8 mouse cellular contexts compared by ENCODE assay signal in the genomic region with DNA sequence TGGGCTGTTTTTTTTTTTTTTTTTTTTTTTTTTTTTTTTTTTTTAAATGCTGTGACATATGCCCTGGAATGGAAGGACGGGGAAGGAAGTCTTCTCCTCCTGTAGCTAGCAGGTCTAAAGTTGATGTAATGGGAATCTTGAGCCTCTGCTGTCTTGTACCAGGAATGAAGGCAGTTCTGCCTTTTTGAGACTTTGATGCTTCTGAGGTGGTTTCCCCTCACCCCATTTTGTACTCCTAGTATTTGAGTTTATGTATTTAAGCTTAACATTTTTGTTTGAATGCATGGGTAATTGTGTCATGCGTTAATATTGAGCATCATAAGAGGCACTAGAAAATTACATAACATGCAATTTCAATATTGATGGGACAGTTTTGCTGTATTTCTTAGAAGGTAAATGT. TPM values are rescaled to one million over a fixed set of nuclear protein-coding genes. Genes with fewer than 3 reads are reported as not detected.
DNase-seq lines count a peak whose midpoint lies in the region; ATAC-seq lines count a peak whose summit lies in the region.
"Had no signal": no experiment of that assay in that cellular context is flagged by ENCODE, and none has a peak within 500 bp of the region (broad histone marks: within the 10 kb centered on the region; RNA-seq: fewer than 3 reads in every experiment).

No protein-coding gene starts in this region.

- H3K4me3 ChIP-seq in kidney, embryonic 16.5 days (ENCODE audit: low read length): peak overlapping the region; percentile 27; the same call in 1 of the 2 replicates
- H3K4me3 ChIP-seq in embryonic facial prominence, embryonic 14.5 days (ENCODE audit: low read depth, low read length): peak overlapping the region; percentile 19
- H3K4me3 ChIP-seq in hindbrain, embryonic 13.5 days: peak overlapping the region; percentile 14; the same call in 1 of the 2 replicates
- H3K4me3 ChIP-seq in midbrain, embryonic 15.5 days: 0 out of 2 replicates have a peak overlapping the region, but pooled peaks have one; percentile 8

- peaks cover 21% of the 10 kb centered on the region for H3K36me3 ChIP-seq in kidney, embryonic 16.5 days (ENCODE audit: insufficient read depth, low read length)
- H3K36me3 ChIP-seq in embryonic facial prominence, embryonic 14.5 days (ENCODE audit: control insufficient read depth, insufficient read depth, low read length): peaks cover 34% of the 10 kb centered on the region
- H3K36me3 ChIP-seq in hindbrain, embryonic 13.5 days: peaks cover 20% of the 10 kb centered on the region
- peaks cover 2% of the 10 kb centered on the region; the same call in 1 of the 2 replicates for H3K36me3 ChIP-seq in midbrain, embryonic 15.5 days (replicated peaks)

- H3K9ac ChIP-seq in kidney, embryonic 16.5 days (replicated peaks; ENCODE audit: low read length): no peak overlapping the region
- H3K9ac ChIP-seq in embryonic facial prominence, embryonic 14.5 days (ENCODE audit: low read depth, low read length): no peak overlapping the region
- no peak overlapping the region for H3K9ac ChIP-seq in hindbrain, embryonic 13.5 days
- no peak overlapping the region for H3K9ac ChIP-seq in midbrain, embryonic 15.5 days

- DNase-seq in kidney, adult 8-10 months: no peak
- DNase-seq in embryonic facial prominence, embryonic 14.5 days (ENCODE audit: low spot score): no peak
- DNase-seq in cerebellum, postnatal 10 days: no peak
- DNase-seq in urinary bladder, postnatal 14 days (ENCODE audit: low spot score): no peak
- DNase-seq: cerebellum, adult 18-20 months had no signal

- H3K9me3 ChIP-seq in kidney, embryonic 16.5 days (ENCODE audit: low read length): peaks cover 3% of the 10 kb centered on the region; the same call in 1 of the 2 replicates
- peaks cover 15% of the 10 kb centered on the region; the same call in 1 of the 2 replicates for H3K9me3 ChIP-seq in embryonic facial prominence, embryonic 14.5 days (ENCODE audit: control insufficient read depth, low read length)
- H3K9me3 ChIP-seq in hindbrain, embryonic 13.5 days: 0 out of 2 replicates have a peak, but pooled peaks cover 4% of the 10 kb centered on the region
- no peaks in the 10 kb centered on the region for H3K9me3 ChIP-seq in midbrain, embryonic 15.5 days

- peaks cover 7% of the 10 kb centered on the region; the same call in 1 of the 2 replicates for H3K4me1 ChIP-seq in kidney, embryonic 16.5 days (ENCODE audit: insufficient read depth, low read length)
- no peaks in the 10 kb centered on the region; the same call in 1 of the 2 replicates for H3K4me1 ChIP-seq in embryonic facial prominence, embryonic 14.5 days (ENCODE audit: control insufficient read depth, insufficient read depth, low read length)
- peaks cover 7% of the 10 kb centered on the region for H3K4me1 ChIP-seq in hindbrain, embryonic 13.5 days (replicated peaks)
- H3K4me1 ChIP-seq in midbrain, embryonic 15.5 days: peaks cover 4% of the 10 kb centered on the region; the same call in 1 of the 2 replicates

- no peak for ATAC-seq in kidney, embryonic 16.5 days (ENCODE audit: low FRiP score, low TSS enrichment)
- ATAC-seq in embryonic facial prominence, embryonic 14.5 days (ENCODE audit: low read depth): no peak
- ATAC-seq in hindbrain, embryonic 13.5 days (ENCODE audit: low FRiP score): no peak
- ATAC-seq in midbrain, embryonic 15.5 days (replicated peaks): no peak

- H3K4me2 ChIP-seq in kidney, embryonic 16.5 days (replicated peaks; ENCODE audit: low read depth, low read length): peak overlapping the region; percentile 44
- H3K4me2 ChIP-seq in embryonic facial prominence, embryonic 14.5 days (ENCODE audit: low read depth, low read length): peak overlapping the region; percentile 41; the same call in 1 of the 2 replicates
- peak overlapping the region; percentile 40 for H3K4me2 ChIP-seq in hindbrain, embryonic 13.5 days
- H3K4me2 ChIP-seq in midbrain, embryonic 15.5 days: peak overlapping the region; percentile 30; the same call in 1 of the 2 replicates

- no peaks in the 10 kb centered on the region for H3K27me3 ChIP-seq in kidney, embryonic 16.5 days (ENCODE audit: insufficient read depth, low read length)
- H3K27me3 ChIP-seq in embryonic facial prominence, embryonic 14.5 days (replicated peaks; ENCODE audit: control insufficient read depth, insufficient read depth, low read length): no peaks in the 10 kb centered on the region
- H3K27me3 ChIP-seq in hindbrain, embryonic 13.5 days: no peaks in the 10 kb centered on the region
- H3K27me3 ChIP-seq in midbrain, embryonic 15.5 days (replicated peaks): no peaks in the 10 kb centered on the region

- no peak overlapping the region for H3K27ac ChIP-seq in kidney, embryonic 16.5 days (ENCODE audit: low read length)
- no peak overlapping the region for H3K27ac ChIP-seq in embryonic facial prominence, embryonic 14.5 days (replicated peaks; ENCODE audit: low read depth, low read length)
- no peak overlapping the region for H3K27ac ChIP-seq in hindbrain, embryonic 13.5 days
- H3K27ac ChIP-seq in midbrain, embryonic 15.5 days: no peak overlapping the region

- WGBS in kidney, embryonic 16.5 days: 64% methylated on average over 2 of the region's 2 CpGs
- 72% methylated on average over 2 of the region's 2 CpGs for WGBS in embryonic facial prominence, embryonic 14.5 days
- WGBS in hindbrain, embryonic 13.5 days: 72% methylated on average over 2 of the region's 2 CpGs
- 66% methylated on average over 2 of the region's 2 CpGs for WGBS in midbrain, embryonic 15.5 days

RNA-seq across cellular contexts. Expression of a gene that starts 14.4 kb away (rescaled TPM):
- 38.0 and 41.0 TPM in 2 replicates for polyA plus RNA-seq in kidney, embryonic 16.5 days (2015; fragmentation: Nextera tagmentation; extraction: Ambion mirVana)
- polyA plus RNA-seq in embryonic facial prominence, embryonic 14.5 days (2014; fragmentation: Nextera tagmentation; extraction: Ambion mirVana): 33.5 and 33.9 TPM in 2 replicates
- 43.3 and 43.5 TPM in 2 replicates for polyA plus RNA-seq in hindbrain, embryonic 13.5 days (2015; fragmentation: Nextera tagmentation; extraction: Ambion mirVana)
- 43.4 and 44.7 TPM in 2 replicates for polyA plus RNA-seq in midbrain, embryonic 15.5 days (2015; fragmentation: Nextera tagmentation; extraction: Ambion mirVana)
